Mouse (Mus musculus) heart, embryonic 11.5 days (tissue): ENCODE measurements around the gene Il12rb2. TPM values are rescaled to one million over a fixed set of nuclear protein-coding genes. Genes with fewer than 3 reads are reported as not detected.

Experiments used
- ATAC-seq: fragments of 200-750 bp; cut with Nextera tagmentation; replicated peaks from 2 replicates; pipeline ENCODE4 v1.8.0; 2017; ENCODE audit warnings: moderate library complexity; ENCODE audit not compliant: insufficient number of reproducible peaks, low FRiP score, low TSS enrichment
- H3K27ac ChIP-seq: fragments of 300-500 bp; sonication (generic); 2 replicates; pipeline ENCODE4 v1.5.1; 2014; ENCODE audit warnings: mild to moderate bottlenecking, low read depth, low read length
- H3K27me3 ChIP-seq: fragments of 300-500 bp; sonication (generic); 2 replicates; pipeline ENCODE4 v1.6.1; 2014; ENCODE audit warnings: mild to moderate bottlenecking, low read length, mixed read lengths; ENCODE audit not compliant: control insufficient read depth, insufficient read depth
- H3K36me3 ChIP-seq: fragments of 300-500 bp; sonication (generic); 2 replicates; pipeline ENCODE4 v1.6.1; 2014; ENCODE audit warnings: mild to moderate bottlenecking, low read length, moderate library complexity, mixed read lengths; ENCODE audit not compliant: control insufficient read depth, insufficient read depth
- H3K4me1 ChIP-seq: fragments of 300-500 bp; sonication (generic); 2 replicates; pipeline ENCODE4 v1.6.1; 2014; ENCODE audit warnings: low read length; ENCODE audit not compliant: control insufficient read depth, insufficient read depth
- H3K4me2 ChIP-seq: fragments of 300-500 bp; sonication (generic); 2 replicates; pipeline ENCODE4 v1.6.1; 2014; ENCODE audit warnings: mild to moderate bottlenecking, moderate library complexity
- H3K4me3 ChIP-seq: fragments of 300-500 bp; sonication (generic); 2 replicates; pipeline ENCODE4 v1.5.1; 2014; ENCODE audit warnings: low read depth, low read length
- H3K9ac ChIP-seq: fragments of 300-500 bp; sonication (generic); 2 replicates; pipeline ENCODE4 v1.6.1; 2014; ENCODE audit warnings: mild to moderate bottlenecking, low read depth, low read length, moderate library complexity
- H3K9me3 ChIP-seq: fragments of 300-500 bp; sonication (generic); replicated peaks from 2 replicates; pipeline ENCODE4 v1.6.1; 2016; ENCODE audit warnings: low read length; ENCODE audit not compliant: control insufficient read depth
- WGBS: fragments of 180-500 bp; shearing (Covaris S2); extraction: QIAGEN DNeasy Blood & Tissue Kit; methylation state at CpG from one replicate; pipeline ENCODE4 v1.1.7; 2014; ENCODE audit not compliant: insufficient replicate concordance; 5-methylcytosine and 5-hydroxymethylcytosine counted together
- polyA plus RNA-seq: library from polyadenylated mRNA; unstranded; fragments of >200 nt; fragmentation: Nextera tagmentation; extraction: Ambion mirVana; gene quantifications from 2 replicates; pipeline ENCODE4 v1.2.1, GENCODE M21; 2014

The Il12rb2 gene
- polyA plus RNA-seq, 1 experiment from 2014 or later: 0.06 TPM

DNA sequence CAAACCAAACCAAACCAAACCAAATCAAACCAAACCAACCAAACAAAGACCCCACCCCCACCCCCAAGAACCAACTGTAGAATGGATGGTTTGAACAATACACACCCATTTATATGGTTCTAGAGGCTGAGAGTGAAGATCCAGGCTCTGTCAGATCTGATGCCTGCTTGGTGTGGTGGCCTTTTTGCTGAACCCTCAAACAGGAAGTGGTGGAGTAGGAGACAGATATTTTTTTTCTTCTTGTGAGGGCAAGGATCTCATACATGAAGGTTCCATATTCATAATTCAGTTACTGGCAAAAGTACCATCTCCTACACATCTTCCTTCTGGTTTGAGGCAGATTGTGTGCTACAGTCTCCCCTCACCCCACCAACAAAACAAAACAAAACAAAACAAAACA, 36.5 kb downstream of the Il12rb2 start:
- Histone ChIP-seq H3K27ac (no peak overlapping the region), H3K4me3 (no peak overlapping the region), H3K9me3 (no peaks in the 10 kb centered on the region), H3K27me3 (no peaks in the 10 kb centered on the region), H3K4me2 (no peak overlapping the region), H3K4me1 (no peaks in the 10 kb centered on the region), H3K36me3 (no peaks in the 10 kb centered on the region), H3K9ac (no peak overlapping the region)
- ATAC-seq: no peak

DNA sequence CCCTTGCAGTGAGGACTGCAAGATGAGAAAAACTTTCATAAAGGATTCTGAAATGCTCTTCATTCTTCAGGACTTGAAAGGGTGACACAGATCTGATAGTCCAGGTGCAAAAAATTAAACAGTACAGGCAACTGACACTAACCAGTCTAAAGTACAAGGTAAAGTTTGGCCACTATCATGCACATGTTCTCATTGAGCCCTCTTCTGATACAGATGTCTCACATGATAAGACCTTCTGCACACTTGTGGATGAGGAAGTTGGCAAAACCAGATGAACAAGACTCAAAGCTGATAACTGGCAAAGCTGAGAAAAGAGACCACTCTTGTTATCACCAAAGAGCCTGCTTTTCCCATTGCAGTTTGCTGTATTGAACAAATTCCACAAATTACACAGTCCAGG, 38.0 kb downstream of the Il12rb2 start:
- ATAC-seq: no peak
- Histone ChIP-seq H3K9me3 (no peaks in the 10 kb centered on the region), H3K4me3 (no peak overlapping the region), H3K9ac (no peak overlapping the region), H3K36me3 (no peaks in the 10 kb centered on the region), H3K27me3 (no peaks in the 10 kb centered on the region), H3K4me1 (no peaks in the 10 kb centered on the region), H3K27ac (no peak overlapping the region), H3K4me2 (no peak overlapping the region)

DNA sequence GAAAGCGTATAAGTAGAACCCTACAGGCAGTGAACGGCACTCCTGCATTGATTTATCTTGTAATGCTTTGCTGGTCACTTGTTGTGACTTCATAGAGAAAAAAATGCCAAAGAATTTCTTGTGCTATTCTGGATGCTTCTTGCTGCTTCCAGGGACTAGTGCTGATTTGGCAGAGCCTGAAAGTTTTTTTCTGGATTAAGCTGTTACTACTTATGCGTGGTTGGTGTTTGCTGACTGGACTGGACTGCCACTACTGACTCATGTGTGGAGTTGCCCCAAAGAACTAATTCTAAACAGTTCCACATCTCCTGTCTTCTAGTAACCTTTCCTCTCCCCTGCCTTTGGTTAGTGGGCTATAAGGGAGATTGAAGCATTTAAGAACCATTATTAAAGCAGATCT, 52.2 kb downstream of the Il12rb2 start:
- Histone ChIP-seq H3K4me2 (no peak overlapping the region), H3K27me3 (no peaks in the 10 kb centered on the region), H3K4me1 (no peaks in the 10 kb centered on the region), H3K27ac (no peak overlapping the region), H3K36me3 (no peaks in the 10 kb centered on the region), H3K4me3 (no peak overlapping the region), H3K9me3 (no peaks in the 10 kb centered on the region), H3K9ac (no peak overlapping the region)
- WGBS: 79% methylated on average over 3 of the region's 3 CpGs
- no peak for ATAC-seq

DNA sequence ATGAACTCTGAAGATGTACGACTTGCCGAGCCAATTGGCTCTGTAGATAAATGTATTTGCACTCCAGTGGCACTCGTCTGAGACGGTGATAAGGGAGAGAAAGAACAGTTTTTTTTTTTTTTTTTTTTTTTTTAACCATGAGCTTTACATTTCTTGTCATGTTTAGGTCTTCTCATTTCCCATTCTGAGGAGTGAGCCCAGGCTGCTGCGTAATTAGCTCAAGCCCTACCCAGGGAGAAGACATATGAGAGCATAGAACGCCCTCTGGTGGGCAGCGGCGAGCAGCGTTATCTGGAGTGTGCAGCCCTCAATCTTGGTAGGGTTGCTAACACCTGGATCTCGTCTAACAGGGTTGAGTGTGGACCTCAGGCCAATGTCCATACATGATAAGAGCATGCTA, 57.5 kb downstream of the Il12rb2 start:
- WGBS: 21% methylated on average over 10 of the region's 10 CpGs

DNA sequence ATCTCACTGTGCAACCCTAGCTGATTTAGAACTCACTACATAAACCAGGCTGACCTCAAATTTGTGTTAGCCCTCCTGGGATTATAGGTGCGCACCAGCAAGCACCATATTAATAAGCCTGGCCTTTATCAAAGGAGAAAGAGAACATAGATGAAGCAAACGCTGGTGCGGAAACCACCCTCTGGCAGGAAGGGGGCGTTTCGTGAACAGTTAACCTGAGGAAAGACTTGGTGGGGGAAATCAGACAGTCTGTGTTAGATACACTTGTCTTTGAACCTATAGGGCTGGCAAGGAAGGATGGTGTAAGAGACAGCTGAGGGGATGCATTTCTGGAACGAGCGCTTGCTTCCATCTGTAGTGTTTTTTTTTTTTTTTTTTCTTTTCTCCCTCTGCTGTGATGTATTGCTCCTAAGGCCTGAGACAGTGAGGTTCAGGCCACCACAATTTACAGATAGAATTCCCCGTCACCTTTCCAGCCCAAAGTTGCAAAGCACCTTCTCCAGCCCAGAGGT, 58.1 kb downstream of the Il12rb2 start:
- H3K9ac ChIP-seq: no peak overlapping the region
- WGBS: 79% methylated on average over 8 of the region's 8 CpGs
- no peak for ATAC-seq
- H3K4me3 ChIP-seq: no peak overlapping the region
- no peaks in the 10 kb centered on the region for H3K36me3 ChIP-seq
- H3K9me3 ChIP-seq: no peaks in the 10 kb centered on the region
- no peaks in the 10 kb centered on the region for H3K27me3 ChIP-seq
- no peak overlapping the region for H3K4me2 ChIP-seq
- H3K27ac ChIP-seq: no peak overlapping the region
- H3K4me1 ChIP-seq: no peaks in the 10 kb centered on the region

More for the DNA sequence above, 57.5 kb downstream of the Il12rb2 start:
- no peak for ATAC-seq
- no peak overlapping the region for H3K4me3 ChIP-seq
- no peaks in the 10 kb centered on the region for H3K36me3 ChIP-seq
- no peak overlapping the region for H3K4me2 ChIP-seq
- H3K27me3 ChIP-seq: no peaks in the 10 kb centered on the region
- H3K27ac ChIP-seq: no peak overlapping the region
- no peaks in the 10 kb centered on the region for H3K9me3 ChIP-seq
- no peak overlapping the region for H3K9ac ChIP-seq
- no peaks in the 10 kb centered on the region for H3K4me1 ChIP-seq

DNA sequence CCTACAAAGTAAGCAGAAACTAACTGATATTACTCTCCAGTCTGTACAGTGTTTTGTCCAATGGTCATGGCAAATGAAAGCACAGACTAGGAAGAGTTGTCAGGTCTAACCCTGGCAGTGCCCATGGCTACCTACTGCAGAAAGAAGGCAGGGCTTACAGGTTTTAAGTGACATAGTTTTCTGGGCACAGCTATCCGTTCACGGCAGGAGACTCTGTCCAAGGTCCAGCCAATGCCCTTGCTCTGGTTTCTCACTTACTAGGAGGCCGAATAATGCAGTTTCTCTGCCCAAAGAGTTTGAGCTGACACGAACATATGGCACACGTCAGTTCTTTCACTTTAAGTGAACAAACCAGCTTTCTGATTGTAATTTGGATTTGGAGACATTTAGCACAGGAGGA, 58.9 kb downstream of the Il12rb2 start:
- 77% methylated on average over 5 of the region's 5 CpGs for WGBS
- H3K27ac ChIP-seq: no peak overlapping the region
- no peaks in the 10 kb centered on the region for H3K9me3 ChIP-seq
- H3K4me2 ChIP-seq: no peak overlapping the region
- H3K4me1 ChIP-seq: no peaks in the 10 kb centered on the region
- H3K36me3 ChIP-seq: no peaks in the 10 kb centered on the region
- no peak overlapping the region for H3K9ac ChIP-seq
- no peaks in the 10 kb centered on the region for H3K27me3 ChIP-seq
- no peak for ATAC-seq
- no peak overlapping the region for H3K4me3 ChIP-seq

DNA sequence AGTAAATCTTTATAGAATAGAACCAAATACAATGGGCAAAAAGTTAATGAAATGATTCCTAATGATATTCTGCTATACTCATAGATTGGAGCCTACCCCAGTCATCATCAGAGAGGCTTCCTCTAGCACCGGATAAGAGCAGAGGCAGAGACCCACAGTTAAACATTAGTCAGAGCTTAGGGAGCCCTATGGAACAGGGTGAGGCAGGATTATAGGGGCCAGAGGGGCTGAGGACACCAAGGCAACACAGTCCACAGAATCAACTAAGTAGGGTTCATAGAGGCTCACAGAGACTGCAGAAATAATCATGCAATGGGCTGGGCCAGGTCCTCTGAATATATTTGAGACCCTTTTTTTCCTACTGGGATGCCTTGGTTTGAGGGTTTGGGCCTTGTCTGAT, 61.3 kb downstream of the Il12rb2 start:
- no peak for ATAC-seq
- H3K9ac ChIP-seq: no peak overlapping the region
- H3K27ac ChIP-seq: no peak overlapping the region
- H3K27me3 ChIP-seq: no peaks in the 10 kb centered on the region
- no peak overlapping the region for H3K4me3 ChIP-seq
- H3K4me1 ChIP-seq: no peaks in the 10 kb centered on the region
- no peak overlapping the region for H3K4me2 ChIP-seq
- WGBS: 59% methylated on average over 1 of the region's 1 CpGs
- H3K9me3 ChIP-seq: no peaks in the 10 kb centered on the region
- no peaks in the 10 kb centered on the region for H3K36me3 ChIP-seq

DNA sequence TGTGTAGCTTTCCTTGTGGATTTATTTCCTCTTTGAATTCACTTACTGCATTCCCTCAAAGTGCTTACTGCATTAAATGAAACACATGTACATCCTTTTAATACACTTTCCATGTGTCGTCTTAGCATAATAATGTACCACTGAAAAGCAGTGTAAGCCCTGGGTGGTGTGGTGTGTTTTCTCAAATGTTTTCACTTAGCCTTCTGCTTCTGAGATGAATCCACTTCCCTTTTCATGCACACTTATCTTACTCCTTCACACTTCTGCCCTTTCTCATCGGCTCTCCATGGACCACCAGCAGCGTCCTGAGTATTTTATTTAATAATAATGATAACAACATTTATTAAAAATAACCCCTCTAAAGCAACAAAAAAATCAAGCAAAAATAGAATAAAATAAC, 66.2 kb downstream of the Il12rb2 start:
- no peak overlapping the region for H3K4me3 ChIP-seq
- no peak overlapping the region for H3K9ac ChIP-seq
- H3K4me2 ChIP-seq: no peak overlapping the region
- no peaks in the 10 kb centered on the region for H3K27me3 ChIP-seq
- H3K36me3 ChIP-seq: no peaks in the 10 kb centered on the region
- ATAC-seq: no peak
- H3K9me3 ChIP-seq: no peaks in the 10 kb centered on the region
- WGBS: 79% methylated on average over 3 of the region's 3 CpGs
- no peak overlapping the region for H3K27ac ChIP-seq
- H3K4me1 ChIP-seq: no peaks in the 10 kb centered on the region

DNA sequence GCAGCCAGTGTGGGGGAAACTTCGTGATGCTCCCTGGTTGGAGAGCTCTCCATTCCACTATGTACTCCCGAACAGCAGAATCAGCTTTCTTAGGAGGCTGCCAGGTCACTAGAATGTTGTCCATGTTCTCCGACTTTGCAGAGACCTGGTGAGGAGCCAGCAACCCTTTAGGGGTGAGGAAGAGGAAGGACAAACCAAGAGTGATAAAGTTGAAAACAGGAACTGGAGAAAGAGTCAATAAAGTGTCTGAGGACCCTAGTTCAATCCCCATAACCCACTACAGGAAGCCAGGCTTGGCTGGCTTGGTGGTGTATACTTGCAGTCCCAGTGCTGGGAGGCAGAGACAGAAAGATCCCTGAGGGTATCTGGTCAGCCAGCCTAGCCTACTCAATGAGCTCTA, 67.0 kb downstream of the Il12rb2 start:
- no peak overlapping the region for H3K4me2 ChIP-seq
- no peaks in the 10 kb centered on the region for H3K9me3 ChIP-seq
- no peak for ATAC-seq
- no peak overlapping the region for H3K9ac ChIP-seq
- no peak overlapping the region for H3K4me3 ChIP-seq
- no peaks in the 10 kb centered on the region for H3K4me1 ChIP-seq
- H3K27ac ChIP-seq: no peak overlapping the region
- WGBS: 69% methylated on average over 3 of the region's 3 CpGs
- H3K27me3 ChIP-seq: no peaks in the 10 kb centered on the region
- H3K36me3 ChIP-seq: no peaks in the 10 kb centered on the region
